Mouse (Mus musculus): ENCODE data around the gene Gria2. TPM values are rescaled to one million over a fixed set of nuclear protein-coding genes. Genes with fewer than 3 reads are reported as not detected.
A peak's percentile ranks its signal among the peaks of the same experiment; 100 is the strongest.

Gria2 gene
- 264 and 275 TPM in 2 replicates for polyA plus RNA-seq (2015; fragmentation: Nextera tagmentation; extraction: Ambion mirVana)

DNA sequence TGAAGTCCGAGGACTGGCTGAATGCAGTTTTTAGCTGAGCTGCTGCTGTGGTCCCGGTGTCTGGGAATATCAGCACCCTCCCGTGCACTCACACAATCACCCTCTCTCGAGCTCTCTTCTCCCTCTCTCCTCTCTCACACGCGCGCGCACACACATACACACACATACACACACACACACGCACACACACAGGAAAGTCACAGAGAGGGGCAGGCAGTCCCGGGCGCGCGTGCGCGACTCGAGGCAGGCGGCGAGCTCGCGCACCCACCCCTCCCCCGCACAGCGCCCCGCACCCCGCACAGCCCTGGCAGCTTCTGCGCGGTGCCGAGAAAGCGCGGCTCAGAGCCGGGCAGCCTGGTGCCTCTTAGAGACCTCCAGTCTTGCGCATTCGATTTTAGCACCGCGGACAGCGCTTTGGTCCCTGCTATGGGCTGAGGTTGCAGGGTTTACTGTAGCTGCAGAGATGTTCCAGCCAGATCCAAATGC, at the start of gene Gria2:
TSS of gene Gria2 (minus strand) at position 240 of the 486 bp plus-strand sequence.
- Histone ChIP-seq H3K4me1 (replicated peaks; ENCODE audit: control insufficient read depth, insufficient read depth, low read length) (peaks cover 23% of the 10 kb centered on the region), H3K4me2 (ENCODE audit: low read length) (peak within 1 kb of the TSS; percentile 62), H3K27ac (ENCODE audit: low read length) (peak within 1 kb of the TSS; percentile 98), H3K9ac (replicated peaks; ENCODE audit: low read depth, low read length) (peak within 1 kb of the TSS; percentile 94), H3K27me3 (replicated peaks; ENCODE audit: control insufficient read depth, insufficient read depth, low read length) (no peaks in the 10 kb centered on the region), H3K36me3 (ENCODE audit: control insufficient read depth, insufficient read depth) (no peaks in the 10 kb centered on the region), H3K9me3 (ENCODE audit: control insufficient read depth, low read length) (no peaks in the 10 kb centered on the region), H3K4me3 (replicated peaks; ENCODE audit: low read length) (peak within 1 kb of the TSS; percentile 77)
- peak; percentile 91 for ATAC-seq
- WGBS = 1% methylated on average over 35 of the region's 35 CpGs

DNA sequence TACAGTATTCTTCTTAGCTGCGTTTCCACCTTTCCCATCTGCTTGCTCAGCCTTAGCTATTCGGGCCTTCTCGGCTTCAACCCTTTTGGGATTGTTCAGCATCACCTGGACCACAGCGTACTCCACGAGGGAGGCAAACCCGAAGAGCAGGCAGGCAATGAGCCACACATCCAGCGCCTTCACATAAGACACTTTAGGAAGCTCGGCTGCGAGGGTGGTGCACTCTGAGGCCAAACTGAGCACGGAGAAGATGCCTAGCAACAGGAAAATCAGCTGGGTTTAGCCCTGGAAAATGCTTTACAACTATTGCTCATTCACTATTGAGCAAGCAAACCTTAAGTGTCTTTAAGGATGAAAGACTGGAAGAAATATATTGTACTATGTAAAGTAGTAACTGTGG, 48.3 kb upstream of the Gria2 start:
- WGBS = 89% methylated on average over 10 of the region's 10 CpGs
- H3K36me3 ChIP-seq (ENCODE audit: control insufficient read depth, insufficient read depth) = peaks cover 3% of the 10 kb centered on the region; the same call in 1 of the 2 replicates
- no peaks in the 10 kb centered on the region for H3K4me1 ChIP-seq (replicated peaks; ENCODE audit: control insufficient read depth, insufficient read depth, low read length)
- ATAC-seq = no peak
- no peaks in the 10 kb centered on the region for H3K9me3 ChIP-seq (ENCODE audit: control insufficient read depth, low read length)
- H3K27ac ChIP-seq (ENCODE audit: low read length) = no peak overlapping the region
- H3K9ac ChIP-seq (replicated peaks; ENCODE audit: low read depth, low read length) = no peak overlapping the region
- H3K4me2 ChIP-seq (ENCODE audit: low read length) = no peak overlapping the region
- H3K27me3 ChIP-seq (replicated peaks; ENCODE audit: control insufficient read depth, insufficient read depth, low read length) = no peaks in the 10 kb centered on the region
- H3K4me3 ChIP-seq (replicated peaks; ENCODE audit: low read length) = no peak overlapping the region

DNA sequence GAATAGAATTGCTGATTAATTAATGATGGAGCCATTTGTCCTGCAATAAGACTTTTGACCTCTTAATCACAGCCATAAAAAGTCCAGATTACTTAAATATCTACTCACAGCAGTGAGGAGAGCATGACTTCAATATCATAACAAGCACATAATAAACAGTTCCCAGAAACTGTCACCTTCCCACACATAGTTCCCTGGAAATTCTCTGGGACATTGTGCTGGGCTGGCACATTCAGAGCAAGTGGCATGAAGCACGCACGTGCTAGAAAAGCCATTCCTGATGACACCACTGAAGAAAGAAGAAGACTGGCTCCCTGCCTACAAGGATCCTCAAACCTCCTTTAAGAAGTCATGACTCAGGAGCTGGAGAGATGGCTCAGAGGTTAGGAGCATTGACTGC, 43.0 kb upstream of the Gria2 start:
- Histone ChIP-seq H3K27me3 (replicated peaks; ENCODE audit: control insufficient read depth, insufficient read depth, low read length) (no peaks in the 10 kb centered on the region), H3K27ac (ENCODE audit: low read length) (no peak overlapping the region), H3K9me3 (ENCODE audit: control insufficient read depth, low read length) (no peaks in the 10 kb centered on the region), H3K36me3 (ENCODE audit: control insufficient read depth, insufficient read depth) (peaks cover 3% of the 10 kb centered on the region; the same call in 1 of the 2 replicates), H3K4me3 (replicated peaks; ENCODE audit: low read length) (no peak overlapping the region), H3K4me2 (ENCODE audit: low read length) (no peak overlapping the region), H3K9ac (replicated peaks; ENCODE audit: low read depth, low read length) (no peak overlapping the region), H3K4me1 (replicated peaks; ENCODE audit: control insufficient read depth, insufficient read depth, low read length) (no peaks in the 10 kb centered on the region)
- ATAC-seq = no peak
- 75% methylated on average over 2 of the region's 2 CpGs for WGBS

DNA sequence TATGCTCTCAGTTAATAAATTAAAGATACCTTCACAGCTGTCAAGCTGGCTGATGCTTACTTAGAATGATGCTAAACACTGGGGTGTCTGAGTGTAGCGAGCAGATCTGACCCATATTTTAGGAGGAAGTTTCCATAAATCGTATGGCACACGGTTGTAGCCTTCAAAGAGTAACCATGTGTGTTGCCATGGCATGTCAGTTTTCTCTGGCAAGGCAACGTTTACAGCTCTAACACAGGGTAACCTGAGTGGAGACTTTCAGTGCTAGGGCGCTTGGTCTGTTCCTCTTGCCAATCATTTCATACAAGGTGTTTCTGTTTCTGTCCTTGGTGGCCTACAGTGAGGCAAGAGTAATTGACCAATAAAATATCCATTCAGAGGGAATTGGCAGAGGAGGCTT, 37.2 kb upstream of the Gria2 start:
- 86% methylated on average over 5 of the region's 5 CpGs for WGBS
- H3K4me3 ChIP-seq (replicated peaks; ENCODE audit: low read length) = no peak overlapping the region
- H3K9me3 ChIP-seq (ENCODE audit: control insufficient read depth, low read length) = no peaks in the 10 kb centered on the region
- H3K36me3 ChIP-seq (ENCODE audit: control insufficient read depth, insufficient read depth) = no peaks in the 10 kb centered on the region
- H3K4me1 ChIP-seq (replicated peaks; ENCODE audit: control insufficient read depth, insufficient read depth, low read length) = no peaks in the 10 kb centered on the region
- H3K27ac ChIP-seq (ENCODE audit: low read length) = no peak overlapping the region
- ATAC-seq = no peak
- H3K27me3 ChIP-seq (replicated peaks; ENCODE audit: control insufficient read depth, insufficient read depth, low read length) = no peaks in the 10 kb centered on the region
- no peak overlapping the region for H3K4me2 ChIP-seq (ENCODE audit: low read length)
- H3K9ac ChIP-seq (replicated peaks; ENCODE audit: low read depth, low read length) = no peak overlapping the region

DNA sequence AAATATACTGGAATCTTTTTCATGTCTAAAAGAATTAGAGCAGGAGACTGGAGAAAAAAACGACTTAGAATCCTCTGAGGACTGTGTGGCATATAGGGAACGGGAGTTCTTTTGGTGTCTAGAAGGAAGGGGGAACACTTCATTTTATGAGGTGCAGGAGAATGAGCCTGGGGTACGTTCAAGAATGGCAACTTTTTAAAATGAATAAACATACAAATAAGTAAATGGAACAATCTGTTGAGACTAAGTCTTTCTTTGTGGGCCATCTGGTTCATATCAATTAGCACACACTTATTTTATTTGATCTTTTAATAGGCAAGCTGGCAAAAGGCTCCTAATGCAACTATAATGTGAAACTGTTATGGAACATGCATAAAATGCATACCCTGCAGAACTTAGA, 34.9 kb upstream of the Gria2 start:
- Histone ChIP-seq H3K4me3 (replicated peaks; ENCODE audit: low read length) (no peak overlapping the region), H3K9ac (replicated peaks; ENCODE audit: low read depth, low read length) (no peak overlapping the region), H3K27ac (ENCODE audit: low read length) (no peak overlapping the region), H3K4me1 (replicated peaks; ENCODE audit: control insufficient read depth, insufficient read depth, low read length) (no peaks in the 10 kb centered on the region), H3K36me3 (ENCODE audit: control insufficient read depth, insufficient read depth) (no peaks in the 10 kb centered on the region), H3K9me3 (ENCODE audit: control insufficient read depth, low read length) (no peaks in the 10 kb centered on the region), H3K4me2 (ENCODE audit: low read length) (no peak overlapping the region), H3K27me3 (replicated peaks; ENCODE audit: control insufficient read depth, insufficient read depth, low read length) (no peaks in the 10 kb centered on the region)
- ATAC-seq = no peak
- WGBS = 56% methylated on average over 3 of the region's 3 CpGs

DNA sequence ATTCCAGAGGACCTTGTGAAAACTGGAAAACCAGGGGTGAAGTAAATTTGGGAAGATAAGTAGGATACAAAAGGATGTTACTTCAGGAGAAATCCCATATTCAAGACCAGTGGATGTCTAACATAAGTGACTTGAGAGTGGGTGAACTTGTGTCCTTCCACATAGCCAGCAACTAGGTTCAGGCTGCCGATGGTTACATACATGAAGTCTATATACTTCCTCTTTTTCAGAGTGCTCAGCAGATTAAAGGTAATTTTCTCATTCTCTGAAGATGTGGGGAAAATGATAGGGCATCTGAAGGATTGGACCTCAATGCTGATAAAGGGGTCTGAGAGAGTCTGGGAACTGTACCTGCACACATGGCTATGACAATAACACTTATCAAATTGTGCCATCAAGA, 21.3 kb upstream of the Gria2 start:
- H3K4me2 ChIP-seq (ENCODE audit: low read length) = no peak overlapping the region
- H3K27me3 ChIP-seq (replicated peaks; ENCODE audit: control insufficient read depth, insufficient read depth, low read length) = no peaks in the 10 kb centered on the region
- H3K9ac ChIP-seq (replicated peaks; ENCODE audit: low read depth, low read length) = no peak overlapping the region
- H3K27ac ChIP-seq (ENCODE audit: low read length) = no peak overlapping the region
- WGBS = 97% methylated on average over 1 of the region's 1 CpGs
- ATAC-seq = no peak
- no peaks in the 10 kb centered on the region for H3K36me3 ChIP-seq (ENCODE audit: control insufficient read depth, insufficient read depth)
- H3K9me3 ChIP-seq (ENCODE audit: control insufficient read depth, low read length) = no peaks in the 10 kb centered on the region
- no peaks in the 10 kb centered on the region for H3K4me1 ChIP-seq (replicated peaks; ENCODE audit: control insufficient read depth, insufficient read depth, low read length)
- H3K4me3 ChIP-seq (replicated peaks; ENCODE audit: low read length) = no peak overlapping the region

DNA sequence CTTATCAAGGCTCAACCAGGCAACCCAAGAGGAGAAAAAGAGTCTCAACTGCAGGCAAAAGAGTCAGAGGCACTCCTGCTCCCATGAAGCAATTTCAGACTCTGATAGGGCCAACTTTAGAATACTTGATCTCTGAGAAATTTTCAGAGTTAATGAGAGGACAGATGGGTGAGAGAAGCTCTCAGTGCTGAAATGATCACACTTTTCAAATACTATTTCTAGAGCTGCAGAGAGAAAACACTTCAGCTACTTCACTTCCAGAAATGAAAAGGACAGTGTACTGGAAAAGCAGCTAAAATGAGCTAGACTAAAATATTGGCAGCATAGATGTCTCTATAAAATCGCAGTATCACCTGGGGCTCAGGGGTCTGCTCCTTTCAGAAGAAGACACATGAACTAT, 16.0 kb upstream of the Gria2 start:
- Histone ChIP-seq H3K36me3 (ENCODE audit: control insufficient read depth, insufficient read depth) (no peaks in the 10 kb centered on the region), H3K9ac (replicated peaks; ENCODE audit: low read depth, low read length) (no peak overlapping the region), H3K4me1 (replicated peaks; ENCODE audit: control insufficient read depth, insufficient read depth, low read length) (no peaks in the 10 kb centered on the region), H3K4me3 (replicated peaks; ENCODE audit: low read length) (no peak overlapping the region), H3K27me3 (replicated peaks; ENCODE audit: control insufficient read depth, insufficient read depth, low read length) (no peaks in the 10 kb centered on the region), H3K4me2 (ENCODE audit: low read length) (no peak overlapping the region), H3K9me3 (ENCODE audit: control insufficient read depth, low read length) (no peaks in the 10 kb centered on the region), H3K27ac (ENCODE audit: low read length) (no peak overlapping the region)
- ATAC-seq = no peak
- WGBS = 94% methylated on average over 1 of the region's 1 CpGs

DNA sequence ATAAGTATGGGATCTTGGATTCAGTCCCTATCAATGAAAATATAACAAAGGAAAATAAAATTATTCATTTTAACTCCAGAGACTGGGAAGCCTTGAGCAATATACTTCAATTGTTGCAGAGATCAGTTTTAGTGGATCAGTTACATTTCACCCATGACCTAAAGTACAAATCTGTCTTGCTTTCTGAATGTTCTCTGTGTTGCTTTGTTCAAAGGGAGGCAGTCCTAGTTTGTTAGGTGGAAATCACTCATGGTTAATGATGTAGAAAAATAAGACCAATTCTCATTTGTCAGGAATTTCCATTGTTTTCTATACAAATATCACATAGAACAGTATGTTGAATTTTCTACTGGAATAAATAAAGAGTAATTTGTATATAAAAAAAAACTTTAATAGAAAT, 11.1 kb upstream of the Gria2 start:
- no peak overlapping the region for H3K4me2 ChIP-seq (ENCODE audit: low read length)
- no peaks in the 10 kb centered on the region for H3K4me1 ChIP-seq (replicated peaks; ENCODE audit: control insufficient read depth, insufficient read depth, low read length)
- H3K9ac ChIP-seq (replicated peaks; ENCODE audit: low read depth, low read length) = no peak overlapping the region
- H3K36me3 ChIP-seq (ENCODE audit: control insufficient read depth, insufficient read depth) = no peaks in the 10 kb centered on the region
- no peak overlapping the region for H3K27ac ChIP-seq (ENCODE audit: low read length)
- no peak for ATAC-seq
- no peaks in the 10 kb centered on the region for H3K9me3 ChIP-seq (ENCODE audit: control insufficient read depth, low read length)
- no peaks in the 10 kb centered on the region for H3K27me3 ChIP-seq (replicated peaks; ENCODE audit: control insufficient read depth, insufficient read depth, low read length)
- H3K4me3 ChIP-seq (replicated peaks; ENCODE audit: low read length) = no peak overlapping the region

DNA sequence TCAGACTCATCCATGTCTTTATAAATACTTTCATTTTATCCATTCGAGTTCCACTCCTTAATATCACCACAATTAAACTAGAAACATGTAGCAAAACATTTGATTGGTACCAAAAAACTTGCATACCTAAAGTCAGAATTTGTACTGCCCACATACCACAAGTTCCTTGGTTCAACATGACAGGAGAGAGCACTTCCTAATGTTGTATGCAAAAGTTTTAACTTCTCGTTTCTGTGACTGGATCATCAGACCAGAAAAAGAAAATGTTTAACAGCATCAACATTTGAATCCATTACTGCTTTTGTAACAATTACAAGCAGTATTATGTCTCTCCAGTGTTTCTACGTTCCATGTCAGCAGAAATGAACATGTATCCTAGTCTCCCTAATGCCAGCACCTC, 9.6 kb upstream of the Gria2 start:
- no peak overlapping the region for H3K4me3 ChIP-seq (replicated peaks; ENCODE audit: low read length)
- 79% methylated on average over 3 of the region's 3 CpGs for WGBS
- no peaks in the 10 kb centered on the region for H3K27me3 ChIP-seq (replicated peaks; ENCODE audit: control insufficient read depth, insufficient read depth, low read length)

DNA sequence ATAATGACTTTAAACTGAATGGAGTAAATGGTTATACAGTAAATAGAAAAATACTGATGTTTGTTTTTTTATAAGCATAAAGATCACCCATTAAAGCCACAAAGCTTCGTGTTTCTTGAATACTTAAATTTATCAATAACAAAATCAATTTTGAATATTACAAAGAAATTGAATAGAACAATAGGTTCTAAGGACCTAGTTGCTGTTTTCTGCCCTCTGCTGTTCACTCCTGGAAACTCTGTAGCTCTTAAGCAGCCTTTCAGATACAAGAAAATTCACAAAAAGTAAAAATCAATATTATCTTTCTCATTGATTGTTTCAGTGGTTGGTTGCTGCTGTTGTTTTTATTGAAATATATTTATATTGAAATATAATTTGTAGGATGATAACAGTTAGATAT, 2.7 kb upstream of the Gria2 start:
- H3K9me3 ChIP-seq (ENCODE audit: control insufficient read depth, low read length) = no peaks in the 10 kb centered on the region
- H3K4me1 ChIP-seq (replicated peaks; ENCODE audit: control insufficient read depth, insufficient read depth, low read length) = peaks cover 8% of the 10 kb centered on the region
- no peak overlapping the region for H3K4me2 ChIP-seq (ENCODE audit: low read length)
- no peaks in the 10 kb centered on the region for H3K27me3 ChIP-seq (replicated peaks; ENCODE audit: control insufficient read depth, insufficient read depth, low read length)
- no peak overlapping the region for H3K27ac ChIP-seq (ENCODE audit: low read length)
- H3K4me3 ChIP-seq (replicated peaks; ENCODE audit: low read length) = no peak overlapping the region
- H3K36me3 ChIP-seq (ENCODE audit: control insufficient read depth, insufficient read depth) = no peaks in the 10 kb centered on the region
- no peak for ATAC-seq
- 10% methylated on average over 1 of the region's 1 CpGs for WGBS
- no peak overlapping the region for H3K9ac ChIP-seq (replicated peaks; ENCODE audit: low read depth, low read length)

More for the DNA sequence above, 9.6 kb upstream of the Gria2 start:
- Histone ChIP-seq H3K27ac (ENCODE audit: low read length) (no peak overlapping the region), H3K36me3 (ENCODE audit: control insufficient read depth, insufficient read depth) (no peaks in the 10 kb centered on the region), H3K4me1 (replicated peaks; ENCODE audit: control insufficient read depth, insufficient read depth, low read length) (no peaks in the 10 kb centered on the region), H3K4me2 (ENCODE audit: low read length) (no peak overlapping the region), H3K9ac (replicated peaks; ENCODE audit: low read depth, low read length) (no peak overlapping the region), H3K9me3 (ENCODE audit: control insufficient read depth, low read length) (no peaks in the 10 kb centered on the region)
- no peak for ATAC-seq

Measured in forebrain, embryonic 16.5 days (tissue).